Mouse (Mus musculus) myocyte (in vitro differentiated cells): ENCODE measurements at regions not wholly inside any gene's neighbourhood (a gene's known extent, or its start where the extent isn't known, plus 50 kb on each side); places are given as distances from the start of the nearest gene placed in this dataset.
A peak's percentile ranks its signal among the peaks of the same experiment; 100 is the strongest.

Source experiments
- H3K27me3 ChIP-seq: one replicate; pipeline ENCODE4 v1.6.1; 2011; ENCODE audit not compliant: control insufficient read depth, insufficient read depth, insufficient read length
- H3K36me3 ChIP-seq: one replicate; pipeline ENCODE4 v1.6.1; 2011; ENCODE audit not compliant: control insufficient read depth, insufficient read depth
- H3K4me2 ChIP-seq: one replicate; pipeline ENCODE4 v1.6.1; 2011; ENCODE audit warnings: low read depth, control low read depth
- H3K4me3 ChIP-seq: one replicate; pipeline ENCODE4 v1.5.1; 2011; ENCODE audit warnings: mild to moderate bottlenecking, control low read depth, moderate library complexity
- H3K79me2 ChIP-seq: one replicate; pipeline ENCODE4 v1.6.1; 2011; ENCODE audit not compliant: control insufficient read depth, insufficient read depth
- H3ac ChIP-seq: one replicate; pipeline ENCODE4 v1.6.1; 2011; ENCODE audit not compliant: control insufficient read depth, insufficient read length
- CEBPB ChIP-seq: IDR thresholded peaks from 2 replicates; pipeline ENCODE4 v1.6.1; 2011; ENCODE audit warnings: mild to moderate bottlenecking, moderate library complexity; ENCODE audit not compliant: poor library complexity, insufficient read depth, severe bottlenecking
- E2F4 ChIP-seq: IDR thresholded peaks from one replicate; pipeline ENCODE4 v1.6.1; 2011; ENCODE audit warnings: mild to moderate bottlenecking, control low read depth, moderate library complexity; ENCODE audit not compliant: insufficient read depth
- MAX ChIP-seq: IDR thresholded peaks from one replicate; pipeline ENCODE4 v1.6.1; 2011; ENCODE audit warnings: low read depth, mild to moderate bottlenecking, control low read depth
- MYOD1 ChIP-seq, 3 experiments: IDR thresholded peaks; one replicate each; pipeline ENCODE4 v1.6.1; 2011; ENCODE audit warnings: control low read depth in 2 of 3, low read depth in 2 of 3, mild to moderate bottlenecking in 2 of 3, moderate library complexity in 1 of 3; ENCODE audit not compliant: insufficient read length in 2 of 3, control insufficient read depth in 1 of 3
- MYOG ChIP-seq, 3 experiments: IDR thresholded peaks; one replicate each; pipeline ENCODE4 v1.6.1; 2011; ENCODE audit warnings: control low read depth in 2 of 3, low read depth in 2 of 3, mild to moderate bottlenecking in 2 of 3; ENCODE audit not compliant: insufficient read length in 2 of 3, control insufficient read depth in 1 of 3, insufficient read depth in 1 of 3
- POLR2A ChIP-seq: IDR thresholded peaks from one replicate; pipeline ENCODE4 v1.6.1; 2011; ENCODE audit warnings: low read depth, mild to moderate bottlenecking, control low read depth, moderate library complexity; ENCODE audit not compliant: insufficient read length
- POLR2AphosphoS2 ChIP-seq: IDR thresholded peaks from one replicate; pipeline ENCODE4 v1.6.1; 2011; ENCODE audit warnings: low read depth, control low read depth; ENCODE audit not compliant: insufficient read length
- REST ChIP-seq: IDR thresholded peaks from one replicate; pipeline ENCODE4 v1.6.1; 2011; ENCODE audit warnings: mild to moderate bottlenecking, control low read depth, moderate library complexity; ENCODE audit not compliant: insufficient read depth, insufficient read length
- SRF ChIP-seq: IDR thresholded peaks from one replicate; pipeline ENCODE4 v1.6.1; 2011; ENCODE audit warnings: low read depth; ENCODE audit not compliant: control insufficient read depth, insufficient read length
- TCF12 ChIP-seq: IDR thresholded peaks from one replicate; pipeline ENCODE4 v1.6.1; 2011; ENCODE audit warnings: mild to moderate bottlenecking, control low read depth; ENCODE audit not compliant: poor library complexity, insufficient read depth, severe bottlenecking
- TCF3 ChIP-seq: IDR thresholded peaks from one replicate; pipeline ENCODE4 v1.6.1; 2011; ENCODE audit warnings: low read depth, control low read depth; ENCODE audit not compliant: insufficient read length
- USF1 ChIP-seq: IDR thresholded peaks from one replicate; pipeline ENCODE4 v1.6.1; 2011; ENCODE audit warnings: low read depth, mild to moderate bottlenecking, control low read depth, moderate library complexity

DNA sequence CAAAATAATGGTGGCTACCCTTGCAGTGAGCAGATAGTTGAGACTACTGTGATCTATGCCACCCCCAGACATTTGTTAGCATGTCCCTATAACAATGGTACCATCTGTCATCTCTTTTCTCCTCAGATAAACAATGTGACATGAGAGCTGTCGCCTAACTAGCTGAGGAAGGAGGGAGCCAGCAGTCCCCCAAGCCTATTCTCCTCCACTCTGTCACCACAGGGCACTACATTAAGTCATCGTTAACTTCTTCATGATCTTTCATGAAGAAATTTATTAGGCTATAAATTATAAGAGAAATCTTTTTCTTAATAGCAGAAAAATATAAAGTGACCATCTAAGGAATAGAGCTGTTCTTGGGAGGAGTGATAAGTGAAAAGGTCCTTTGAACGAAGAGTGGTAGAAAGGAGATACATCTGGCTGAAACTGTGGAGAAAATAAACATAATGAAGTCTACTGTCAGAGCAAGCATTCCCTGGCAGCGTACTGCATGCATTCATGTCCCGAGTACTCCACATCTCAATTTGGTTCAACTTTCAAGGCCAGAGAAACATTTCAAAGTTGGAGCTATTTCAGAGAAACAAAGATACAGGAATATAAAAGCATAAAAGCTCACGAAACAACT, 192.0 kb upstream of the Dio2 start:
- Histone ChIP-seq H3ac (no peak overlapping the region), H3K36me3 (no peaks in the 10 kb centered on the region), H3K79me2 (no peaks in the 10 kb centered on the region), H3K27me3 (no peaks in the 10 kb centered on the region), H3K4me2 (no peak overlapping the region), H3K4me3 (no peak overlapping the region)
- no peak for TF ChIP-seq MAX
- no peak for TF ChIP-seq USF1
- TF ChIP-seq POLR2A: no peak
- no peak for TF ChIP-seq REST
- no peak for TF ChIP-seq TCF12
- no peak for TF ChIP-seq CEBPB
- no peak for TF ChIP-seq MYOD1 (IDR thresholded peaks at IDR 0.05; ENCODE audit: control insufficient read depth in 1 of 3, insufficient read length in 2 of 3, low read depth in 2 of 3)
- TF ChIP-seq MYOG (IDR thresholded peaks at IDR 0.05; ENCODE audit: control insufficient read depth in 1 of 3, insufficient read depth in 1 of 3, insufficient read length in 2 of 3, low read depth in 2 of 3): no peak
- TF ChIP-seq TCF3: no peak
- TF ChIP-seq POLR2AphosphoS2: no peak
- TF ChIP-seq E2F4: no peak
- TF ChIP-seq SRF: no peak

DNA sequence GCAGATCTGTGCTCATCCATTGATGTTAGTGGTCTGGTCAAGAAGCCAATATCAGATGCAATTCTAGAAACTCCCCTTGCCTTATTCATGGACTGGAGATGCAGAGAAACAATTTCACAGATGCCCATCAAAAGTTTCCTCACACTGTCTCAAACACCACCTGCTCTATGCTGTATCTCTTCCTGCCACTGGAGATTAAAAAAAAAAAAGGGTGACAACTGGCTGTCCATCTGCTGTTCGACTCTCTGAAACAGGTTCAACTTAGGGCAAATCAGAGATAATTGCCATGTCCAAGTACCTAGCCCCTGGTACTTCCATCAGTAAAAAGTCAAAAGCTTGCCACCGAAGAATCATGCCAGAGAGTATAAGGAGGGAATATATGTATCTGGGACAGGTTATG, 185.4 kb upstream of the Dio2 start:
- TF ChIP-seq MYOG (IDR thresholded peaks at IDR 0.05; ENCODE audit: control insufficient read depth in 1 of 3, insufficient read depth in 1 of 3, insufficient read length in 2 of 3, low read depth in 2 of 3) (peak in 1 of 3 experiments; percentile 63), E2F4 (no peak), SRF (no peak), TCF12 (peak; percentile 47), POLR2AphosphoS2 (no peak), MYOD1 (IDR thresholded peaks at IDR 0.05; ENCODE audit: control insufficient read depth in 1 of 3, insufficient read length in 2 of 3, low read depth in 2 of 3) (peak; percentile 22 to 66 (median 53))
- H3K4me2 ChIP-seq: peak overlapping the region; percentile 24
- no peaks in the 10 kb centered on the region for H3K79me2 ChIP-seq
- H3K27me3 ChIP-seq: no peaks in the 10 kb centered on the region
- H3K4me3 ChIP-seq: peak overlapping the region; percentile 16
- no peaks in the 10 kb centered on the region for H3K36me3 ChIP-seq
- H3ac ChIP-seq: no peak overlapping the region

DNA sequence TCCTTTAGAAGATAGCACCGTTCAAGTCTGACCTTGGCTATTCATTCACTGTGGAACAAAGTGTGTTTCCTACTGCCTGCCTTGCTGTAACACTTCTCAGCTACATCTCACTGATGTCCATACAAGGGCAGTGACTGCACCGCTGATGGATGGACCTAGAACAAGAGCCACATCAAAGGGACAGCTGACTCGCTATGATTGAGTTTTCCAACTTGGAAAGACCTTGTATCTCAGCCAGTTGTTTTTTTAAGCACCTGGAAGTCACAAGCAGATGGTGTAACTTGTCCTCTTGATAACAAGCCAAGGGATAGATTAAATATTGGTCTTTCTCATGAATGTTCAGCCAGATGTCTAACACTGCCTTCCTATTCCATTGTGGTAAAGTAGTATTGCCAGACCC, 184.9 kb upstream of the Dio2 start:
- Histone ChIP-seq H3K36me3 (no peaks in the 10 kb centered on the region), H3K27me3 (no peaks in the 10 kb centered on the region), H3ac (no peak overlapping the region), H3K79me2 (no peaks in the 10 kb centered on the region), H3K4me2 (peak overlapping the region; percentile 45), H3K4me3 (peak overlapping the region; percentile 16)
- TF ChIP-seq TCF12 (peak; percentile 36), CEBPB (no peak), MYOG (IDR thresholded peaks at IDR 0.05; ENCODE audit: control insufficient read depth in 1 of 3, insufficient read depth in 1 of 3, insufficient read length in 2 of 3, low read depth in 2 of 3) (peak in 2 of 3 experiments; percentile 51 to 71), REST (no peak), MAX (no peak), E2F4 (no peak), SRF (no peak), MYOD1 (IDR thresholded peaks at IDR 0.05; ENCODE audit: control insufficient read depth in 1 of 3, insufficient read length in 2 of 3, low read depth in 2 of 3) (peak in 1 of 3 experiments; percentile 72), POLR2AphosphoS2 (no peak), TCF3 (no peak), POLR2A (no peak), USF1 (no peak)

DNA sequence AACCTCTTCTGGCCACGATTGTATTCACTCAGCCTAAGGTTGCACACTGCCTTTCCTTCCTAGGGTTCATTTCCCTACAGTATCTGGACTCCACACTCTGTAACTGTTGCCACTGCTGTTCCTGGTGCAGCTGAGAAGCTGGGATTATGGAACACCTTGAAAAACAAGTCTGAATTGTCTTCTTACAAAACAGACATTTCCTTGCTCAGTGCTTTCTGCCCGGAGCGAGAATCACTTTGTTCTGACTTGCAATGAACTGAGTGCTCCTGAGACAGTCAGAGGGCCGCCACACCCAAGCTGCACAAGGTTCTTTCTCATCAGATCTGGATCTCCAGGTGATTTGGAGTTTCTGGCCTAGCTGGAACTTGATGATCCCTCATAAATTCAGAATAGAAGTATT, 183.0 kb upstream of the Dio2 start:
- H3K27me3 ChIP-seq: no peaks in the 10 kb centered on the region
- no peak overlapping the region for H3K4me3 ChIP-seq
- no peaks in the 10 kb centered on the region for H3K36me3 ChIP-seq
- H3K4me2 ChIP-seq: peak overlapping the region; percentile 45
- no peak overlapping the region for H3ac ChIP-seq
- no peak for TF ChIP-seq MAX
- TF ChIP-seq REST: no peak
- no peak for TF ChIP-seq CEBPB
- TF ChIP-seq POLR2A: no peak
- TF ChIP-seq USF1: no peak
- no peak for TF ChIP-seq TCF12
- TF ChIP-seq E2F4: no peak
- no peak for TF ChIP-seq SRF
- no peaks in the 10 kb centered on the region for H3K79me2 ChIP-seq
